Mouse (Mus musculus) hindbrain, embryonic 10.5 days (tissue): ENCODE data around the gene Qk. TPM values are rescaled to one million over a fixed set of nuclear protein-coding genes. Genes with fewer than 3 reads are reported as not detected.
A peak's percentile ranks its signal among the peaks of the same experiment; 100 is the strongest.

Experiments
- DNase-seq: peaks from one replicate; pipeline ENCODE4 v3.0.0-alpha.2; 2017; ENCODE audit warnings: low spot score
- H3K27ac ChIP-seq: fragments of 300-500 bp; sonication (generic); 2 replicates; pipeline ENCODE4 v1.5.1; 2016; ENCODE audit warnings: mild to moderate bottlenecking, moderate library complexity
- H3K27me3 ChIP-seq: fragments of 300-500 bp; sonication (generic); 2 replicates; pipeline ENCODE4 v1.6.1; 2016; ENCODE audit warnings: mild to moderate bottlenecking; ENCODE audit not compliant: poor library complexity, insufficient read depth, severe bottlenecking
- H3K36me3 ChIP-seq: fragments of 300-500 bp; sonication (generic); 2 replicates; pipeline ENCODE4 v1.6.1; 2016; ENCODE audit warnings: mild to moderate bottlenecking, moderate library complexity
- H3K4me1 ChIP-seq: fragments of 300-500 bp; sonication (generic); replicated peaks from 2 replicates; pipeline ENCODE4 v1.6.1; 2016; ENCODE audit warnings: mild to moderate bottlenecking
- H3K4me3 ChIP-seq: fragments of 300-500 bp; sonication (generic); 2 replicates; pipeline ENCODE4 v1.5.1; 2016; ENCODE audit warnings: mild to moderate bottlenecking, moderate library complexity
- H3K9me3 ChIP-seq: fragments of 300-500 bp; sonication (generic); 2 replicates; pipeline ENCODE4 v1.6.1; 2016; ENCODE audit warnings: mild to moderate bottlenecking, moderate library complexity
- WGBS: fragments of 180-500 bp; shearing (Covaris S2); methylation state at CpG from one replicate; pipeline ENCODE4 v1.1.7; 2016; 5-methylcytosine and 5-hydroxymethylcytosine counted together
- polyA plus RNA-seq: library from polyadenylated mRNA; unstranded; fragments of >200 nt; fragmentation: Nextera tagmentation; extraction: Ambion mirVana; gene quantifications from 2 replicates; pipeline ENCODE4 v1.2.1, GENCODE M21; 2016

The Qk gene
- polyA plus RNA-seq, 1 experiment from 2014 or later, result 34.6 TPM

DNA sequence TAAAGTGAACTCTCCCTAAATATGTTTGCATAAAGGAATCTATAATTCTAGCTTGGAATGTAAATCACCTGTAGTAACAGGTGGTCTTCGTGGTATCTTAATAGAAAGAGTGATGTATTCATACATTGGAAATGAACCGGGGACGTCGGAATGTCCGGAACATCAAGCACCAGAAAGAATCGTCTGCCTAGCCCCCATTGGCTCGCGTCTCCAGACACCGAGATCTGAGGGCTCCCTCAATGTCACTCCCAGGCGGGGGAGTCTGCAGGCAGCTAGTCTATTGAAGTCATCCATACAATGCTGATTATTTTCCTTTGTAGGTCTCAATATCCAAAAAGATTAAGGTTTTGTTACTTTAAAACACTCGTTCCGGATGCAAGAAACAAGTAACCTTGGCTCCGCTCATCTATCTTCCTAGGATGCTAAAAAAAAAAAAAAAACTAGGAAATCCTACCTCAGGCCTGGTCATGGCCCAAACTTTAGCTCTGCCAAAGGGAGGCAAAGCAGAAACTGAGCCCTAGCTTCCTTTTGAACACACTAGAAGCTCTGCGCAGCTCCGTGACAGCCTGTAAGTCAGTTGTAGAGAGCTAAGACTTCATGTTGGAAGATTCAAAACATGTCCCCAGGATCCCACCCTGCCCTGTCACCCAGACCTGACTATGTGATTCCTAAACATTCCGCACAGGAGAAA lies 16.3 kb upstream of the Qk start:
- peak; percentile 74 for DNase-seq
- WGBS, result 10% methylated on average over 16 of the region's 16 CpGs
- Histone ChIP-seq H3K27ac (peak overlapping the region; percentile 96), H3K27me3 (no peaks in the 10 kb centered on the region), H3K4me3 (peak overlapping the region; percentile 50), H3K36me3 (peaks cover 7% of the 10 kb centered on the region; the same call in 1 of the 2 replicates), H3K4me1 (peaks cover 57% of the 10 kb centered on the region), H3K9me3 (no peaks in the 10 kb centered on the region)

DNA sequence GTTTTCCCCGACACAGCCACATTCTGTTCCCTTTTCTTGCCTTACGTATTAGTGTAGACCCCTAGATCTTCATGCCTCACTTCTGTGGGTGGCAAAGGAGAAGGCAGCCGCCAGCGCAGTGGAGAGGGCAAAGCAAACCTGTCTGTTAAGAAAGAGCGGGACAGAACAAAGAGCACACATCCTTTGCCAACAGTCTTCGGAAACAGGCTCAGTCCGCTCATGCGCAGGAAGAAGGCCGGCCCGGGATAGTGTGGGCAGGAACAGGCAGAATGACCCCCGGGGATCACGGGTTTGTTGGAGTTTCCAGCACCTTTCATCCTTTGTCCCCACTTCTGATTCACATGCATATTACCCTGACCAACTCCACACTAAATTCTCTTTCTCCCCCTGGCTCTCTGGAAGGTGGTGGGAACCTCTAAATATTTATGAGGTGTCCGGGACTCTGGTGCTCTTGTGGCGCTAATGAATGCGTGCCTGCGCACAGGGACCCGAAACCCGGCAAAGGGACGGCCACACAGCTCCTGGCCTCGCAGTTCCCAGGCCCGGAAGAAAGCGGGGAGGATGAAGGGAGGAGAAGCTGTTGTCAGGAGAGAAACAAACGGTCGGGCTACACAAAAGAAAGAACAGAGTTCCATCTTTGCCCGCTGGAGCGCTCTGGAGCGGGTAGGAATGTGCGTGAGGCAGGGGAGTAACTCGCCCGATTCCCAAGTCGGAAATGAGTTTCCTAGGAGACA lies 15.5 kb upstream of the Qk start:
- H3K4me1 ChIP-seq, result peaks cover 62% of the 10 kb centered on the region
- H3K36me3 ChIP-seq, result peaks cover 8% of the 10 kb centered on the region; the same call in 1 of the 2 replicates
- under 1% methylated on average over 31 of the region's 31 CpGs for WGBS
- H3K4me3 ChIP-seq, result peak overlapping the region; percentile 50
- H3K27me3 ChIP-seq, result no peaks in the 10 kb centered on the region
- H3K9me3 ChIP-seq, result no peaks in the 10 kb centered on the region
- peak overlapping the region; percentile 96 for H3K27ac ChIP-seq
- peak; percentile 92 for DNase-seq

DNA sequence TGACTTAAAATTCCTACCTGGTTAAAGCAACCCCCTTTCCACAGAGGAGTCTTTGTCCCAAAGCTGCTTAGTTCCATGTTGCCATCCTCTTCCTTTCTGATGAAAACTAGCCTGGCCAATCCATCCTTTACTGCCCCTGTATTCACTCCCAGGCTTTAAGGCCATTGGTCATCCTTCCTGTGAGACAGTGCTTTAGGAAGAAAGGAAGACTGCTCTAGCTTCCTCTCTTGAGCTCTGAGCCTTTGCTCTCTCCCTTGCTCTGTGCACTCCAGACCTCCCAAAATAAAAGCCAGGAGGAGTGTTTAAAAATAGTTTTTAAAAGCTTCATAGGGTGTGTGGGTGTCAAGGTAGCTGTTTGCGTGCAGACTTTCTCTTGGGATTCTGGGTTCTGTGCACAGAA lies 14.8 kb upstream of the Qk start:
- Histone ChIP-seq H3K4me3 (peak overlapping the region; percentile 50), H3K27me3 (no peaks in the 10 kb centered on the region), H3K9me3 (no peaks in the 10 kb centered on the region), H3K27ac (peak overlapping the region; percentile 96), H3K36me3 (peaks cover 8% of the 10 kb centered on the region; the same call in 1 of the 2 replicates), H3K4me1 (peaks cover 65% of the 10 kb centered on the region)
- WGBS, result 13% methylated on average over 1 of the region's 1 CpGs
- DNase-seq, result peak; percentile 40

DNA sequence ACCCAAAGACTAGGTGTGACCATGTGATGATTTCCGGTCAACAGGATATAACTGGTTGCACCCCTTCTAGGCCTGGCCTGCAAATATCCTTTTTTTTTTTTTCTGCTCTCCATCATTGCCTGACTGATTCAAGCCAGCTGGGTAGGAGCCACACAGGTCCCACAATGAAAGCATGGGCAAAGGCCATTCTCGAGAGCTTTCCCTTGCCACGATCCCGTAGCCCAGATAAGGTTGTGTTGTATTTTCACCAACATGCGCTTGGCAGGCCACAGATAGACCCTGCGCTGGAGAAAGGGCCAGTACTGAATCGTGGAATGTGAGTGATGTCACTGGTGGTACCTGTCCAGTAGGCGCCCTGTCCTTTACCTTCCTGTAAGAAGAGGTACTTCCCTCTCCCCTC lies 13.7 kb upstream of the Qk start:
- DNase-seq, result peak; percentile 1
- Histone ChIP-seq H3K4me1 (peaks cover 67% of the 10 kb centered on the region), H3K4me3 (no peak overlapping the region), H3K27me3 (no peaks in the 10 kb centered on the region), H3K36me3 (peaks cover 8% of the 10 kb centered on the region; the same call in 1 of the 2 replicates), H3K9me3 (no peaks in the 10 kb centered on the region), H3K27ac (peak overlapping the region; percentile 96)
- WGBS, result 94% methylated on average over 8 of the region's 8 CpGs

- DNase-seq, result peak; percentile 1
- Histone ChIP-seq H3K4me1 (peaks cover 60% of the 10 kb centered on the region), H3K27ac (no peak overlapping the region), H3K27me3 (no peaks in the 10 kb centered on the region), H3K9me3 (no peaks in the 10 kb centered on the region), H3K4me3 (no peak overlapping the region), H3K36me3 (peaks cover 8% of the 10 kb centered on the region; the same call in 1 of the 2 replicates)
- 73% methylated on average over 3 of the region's 3 CpGs for WGBS
Measured at GRCm38 (mm10) chr17:10332127-10332526, 12.5 kb upstream of the Qk start.

DNA sequence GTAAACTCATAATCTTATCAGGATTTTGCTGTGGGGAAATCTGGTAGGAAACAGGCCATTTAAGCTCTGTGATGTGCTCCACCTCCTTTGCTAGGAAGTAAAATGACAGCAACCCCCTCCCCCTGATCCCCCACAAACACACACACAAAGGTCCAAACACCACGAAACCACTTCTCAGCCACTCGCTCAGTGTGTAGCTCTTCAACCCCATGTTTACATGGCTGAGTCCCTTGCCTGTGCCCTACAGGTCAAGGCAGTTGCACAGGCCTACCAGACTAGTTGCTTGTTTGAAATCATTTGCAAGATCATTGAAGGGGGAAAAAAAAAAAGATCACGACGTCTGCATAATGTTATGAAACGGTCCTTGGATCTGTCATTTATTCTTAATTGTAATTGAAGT lies 9.8 kb upstream of the Qk start:
- Histone ChIP-seq H3K27ac (no peak overlapping the region), H3K4me3 (no peak overlapping the region), H3K36me3 (peaks cover 19% of the 10 kb centered on the region), H3K4me1 (peaks cover 49% of the 10 kb centered on the region), H3K27me3 (no peaks in the 10 kb centered on the region), H3K9me3 (0 out of 2 replicates have a peak, but pooled peaks cover 5% of the 10 kb centered on the region)
- 76% methylated on average over 5 of the region's 5 CpGs for WGBS
- DNase-seq, result no peak

DNA sequence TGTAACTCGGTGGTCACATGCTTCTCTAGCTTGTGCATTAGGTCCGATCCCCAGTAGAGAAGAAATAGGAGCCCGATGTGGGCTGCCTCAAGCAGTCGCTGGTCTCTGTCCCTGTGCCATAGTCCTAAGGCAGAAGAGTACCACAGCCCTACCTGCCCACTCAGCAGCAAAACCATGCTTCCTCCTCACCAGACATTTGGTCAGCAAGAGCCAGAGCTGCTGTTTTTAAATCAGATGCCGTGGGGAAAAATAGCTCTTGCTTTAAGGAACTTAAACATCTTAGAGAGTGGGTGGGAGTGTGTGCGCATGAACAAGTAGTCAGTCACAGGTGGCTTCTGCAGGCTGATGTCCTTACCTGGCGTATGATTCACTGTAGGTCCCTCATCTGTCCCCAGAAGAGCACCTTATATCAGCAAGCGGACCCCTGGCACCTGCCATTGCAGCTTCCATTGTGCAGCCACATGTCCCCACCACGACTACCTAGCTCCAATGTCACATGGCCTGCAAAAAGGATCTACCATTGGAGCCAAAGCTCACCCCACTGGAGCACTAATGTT lies 9.0 kb upstream of the Qk start:
- Histone ChIP-seq H3K9me3 (0 out of 2 replicates have a peak, but pooled peaks cover 5% of the 10 kb centered on the region), H3K36me3 (peaks cover 19% of the 10 kb centered on the region), H3K27ac (no peak overlapping the region), H3K4me1 (peaks cover 40% of the 10 kb centered on the region), H3K27me3 (no peaks in the 10 kb centered on the region), H3K4me3 (no peak overlapping the region)
- 93% methylated on average over 9 of the region's 9 CpGs for WGBS
- no peak for DNase-seq

- H3K4me1 ChIP-seq, result peaks cover 35% of the 10 kb centered on the region
- 78% methylated on average over 5 of the region's 5 CpGs for WGBS
- H3K4me3 ChIP-seq, result no peak overlapping the region
- H3K27ac ChIP-seq, result no peak overlapping the region
- no peaks in the 10 kb centered on the region for H3K27me3 ChIP-seq
- no peak for DNase-seq
- 0 out of 2 replicates have a peak, but pooled peaks cover 5% of the 10 kb centered on the region for H3K9me3 ChIP-seq
- peaks cover 19% of the 10 kb centered on the region for H3K36me3 ChIP-seq
Measured at GRCm38 (mm10) chr17:10327584-10328210, 8.0 kb upstream of the Qk start.

DNA sequence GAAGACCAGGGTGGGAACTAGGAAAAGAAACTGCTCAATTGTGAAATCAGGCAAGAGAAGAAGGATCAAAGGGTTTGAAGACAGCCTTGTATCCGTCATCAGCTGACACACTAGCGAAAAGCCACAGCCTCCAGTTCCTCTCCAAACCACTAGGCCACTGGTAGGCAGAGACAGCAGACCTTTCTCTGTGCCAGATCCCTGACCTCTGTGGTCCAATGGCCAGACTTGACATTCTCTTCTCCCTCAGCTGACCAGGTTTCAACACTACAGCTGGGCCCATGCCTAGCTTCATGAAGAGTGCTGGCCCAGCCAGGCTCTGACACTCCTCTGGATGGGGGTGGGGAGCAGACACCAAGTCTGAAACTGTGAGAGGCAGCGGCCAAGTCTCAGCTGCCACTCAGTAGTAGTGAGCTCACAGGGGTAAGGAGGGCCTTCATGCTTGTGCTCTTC lies 7.0 kb upstream of the Qk start:
- Histone ChIP-seq H3K27me3 (no peaks in the 10 kb centered on the region), H3K27ac (peak overlapping the region; percentile 35; the same call in 1 of the 2 replicates), H3K9me3 (0 out of 2 replicates have a peak, but pooled peaks cover 5% of the 10 kb centered on the region), H3K4me3 (no peak overlapping the region), H3K4me1 (peaks cover 41% of the 10 kb centered on the region), H3K36me3 (peaks cover 19% of the 10 kb centered on the region)
- no peak for DNase-seq
- 69% methylated on average over 3 of the region's 3 CpGs for WGBS

DNA sequence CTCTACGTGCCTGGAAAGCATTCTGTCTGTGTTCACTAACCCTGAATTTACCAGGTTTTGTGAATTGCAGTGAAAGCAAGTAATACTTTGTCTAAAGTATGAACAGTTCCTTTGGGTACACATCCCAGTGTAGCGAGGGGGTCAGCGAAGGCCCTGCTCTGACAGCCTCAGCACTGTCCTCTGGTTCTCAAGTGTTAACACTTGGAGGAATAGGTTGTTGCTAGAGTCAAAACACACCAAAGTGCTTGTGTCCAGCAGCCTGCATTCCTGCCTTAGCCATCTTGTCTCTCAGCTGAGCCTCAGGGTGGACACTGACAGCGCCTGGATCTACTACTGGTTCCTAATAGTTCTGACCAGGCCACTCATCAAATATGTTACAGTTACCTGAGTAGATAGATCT lies 6.3 kb upstream of the Qk start:
- Histone ChIP-seq H3K36me3 (peaks cover 12% of the 10 kb centered on the region), H3K4me1 (peaks cover 48% of the 10 kb centered on the region), H3K4me3 (no peak overlapping the region), H3K9me3 (0 out of 2 replicates have a peak, but pooled peaks cover 5% of the 10 kb centered on the region), H3K27ac (no peak overlapping the region), H3K27me3 (no peaks in the 10 kb centered on the region)
- WGBS, result 95% methylated on average over 4 of the region's 4 CpGs
- DNase-seq, result no peak

GRCm38 (mm10) chr17:10321754-10322153 lies 2.1 kb upstream of the Qk start:
- Histone ChIP-seq H3K4me3 (peak overlapping the region; percentile 93), H3K27ac (peak overlapping the region; percentile 40; the same call in 1 of the 2 replicates), H3K4me1 (peaks cover 24% of the 10 kb centered on the region), H3K36me3 (peaks cover 11% of the 10 kb centered on the region), H3K27me3 (no peaks in the 10 kb centered on the region), H3K9me3 (0 out of 2 replicates have a peak, but pooled peaks cover 5% of the 10 kb centered on the region)
- no peak for DNase-seq
- 69% methylated on average over 4 of the region's 4 CpGs for WGBS

DNA sequence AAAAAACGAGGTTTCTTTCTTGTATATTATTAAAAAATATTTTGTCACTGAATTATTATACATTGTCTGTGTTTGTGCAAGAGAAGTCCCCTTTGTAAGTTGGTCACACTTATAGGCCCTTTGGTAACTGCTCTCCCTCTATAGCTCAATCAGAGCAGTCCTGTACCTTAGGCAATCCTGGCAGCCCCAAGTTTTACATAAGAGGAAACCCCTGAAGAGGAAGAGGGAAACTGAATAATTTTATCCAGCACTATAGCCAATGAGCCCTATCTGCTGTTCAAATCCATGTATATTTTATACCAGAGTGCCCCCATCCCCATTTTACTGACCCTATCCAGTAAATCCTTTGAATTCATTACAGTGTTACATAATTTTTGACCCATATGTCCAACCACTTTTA lies 1.4 kb upstream of the Qk start:
- Histone ChIP-seq H3K9me3 (0 out of 2 replicates have a peak, but pooled peaks cover 5% of the 10 kb centered on the region), H3K4me3 (peak overlapping the region; percentile 93), H3K27me3 (no peaks in the 10 kb centered on the region), H3K4me1 (peaks cover 18% of the 10 kb centered on the region), H3K27ac (peak overlapping the region; percentile 100), H3K36me3 (peaks cover 11% of the 10 kb centered on the region)
- WGBS, result 21% methylated on average over 1 of the region's 1 CpGs
- DNase-seq, result no peak
